8 mouse cellular contexts compared by ENCODE assay signal in genomic region chrX:36111622-36112421, GRCm38 (mm10). TPM values are rescaled to one million over a fixed set of nuclear protein-coding genes. Genes with fewer than 3 reads are reported as not detected.
DNase-seq lines count a peak whose midpoint lies in the region; ATAC-seq and TF ChIP-seq lines count a peak whose summit lies in the region.

TSS of gene Il13ra1 (plus strand) at chrX:36112110.

- no peak within 1 kb of the TSS for H3K27ac ChIP-seq in bone marrow macrophage, adult 2 months (ENCODE audit: insufficient read depth, low read depth, low read length)
- H3K27ac ChIP-seq in forebrain, embryonic 12.5 days: no peak within 1 kb of the TSS

- TF ChIP-seq POLR2A in bone marrow macrophage, adult 2 months (IDR thresholded peaks at IDR 0.05; ENCODE audit: borderline replicate concordance, low read depth, low read length): no peak

- no peak for TF ChIP-seq CTCF in E14TG2a.4 (conservative IDR thresholded peaks at IDR 0.05; ENCODE audit: low read length)
- no peak for TF ChIP-seq CTCF in bone marrow macrophage, adult 2 months (IDR thresholded peaks at IDR 0.05; ENCODE audit: low read depth, low read length)

- peak within 1 kb of the TSS; percentile 36; the same call in 1 of the 2 replicates for H3K9ac ChIP-seq in forebrain, embryonic 12.5 days

- WGBS in forebrain, embryonic 12.5 days: 14% methylated on average over 44 of the region's 51 CpGs

- H3K27me3 ChIP-seq in E14TG2a.4 (ENCODE audit: insufficient read depth, low read length): peaks cover 3% of the 10 kb centered on the region; the same call in 1 of the 2 replicates
- no peaks in the 10 kb centered on the region for H3K27me3 ChIP-seq in forebrain, embryonic 12.5 days

- peak; percentile 56 to 63 for DNase-seq in heart, postnatal 10 days
- DNase-seq in kidney, postnatal 25 days: peak; percentile 61 to 82
- peak; percentile 42 for DNase-seq in lung, postnatal 25 days (ENCODE audit: low spot score)
- DNase-seq in retina, embryonic 14.5 days (ENCODE audit: low spot score): peak; percentile 47
- peak; percentile 24 to 62 for DNase-seq in urinary bladder, postnatal 4 days (ENCODE audit: low spot score in 2 of 2)

- H3K4me1 ChIP-seq in E14TG2a.4 (replicated peaks; ENCODE audit: low read depth, low read length): peaks cover 10% of the 10 kb centered on the region
- H3K4me1 ChIP-seq in bone marrow macrophage, adult 2 months (ENCODE audit: control insufficient read depth, insufficient read depth, low read length): peaks cover 36% of the 10 kb centered on the region
- H3K4me1 ChIP-seq in forebrain, embryonic 12.5 days: no peaks in the 10 kb centered on the region

- no peaks in the 10 kb centered on the region for H3K9me3 ChIP-seq in E14TG2a.4 (ENCODE audit: low read length)
- no peaks in the 10 kb centered on the region for H3K9me3 ChIP-seq in forebrain, embryonic 12.5 days

- peak; percentile 63; the same call in 1 of the 2 replicates for ATAC-seq in forebrain, embryonic 12.5 days (ENCODE audit: low FRiP score)

- peak within 1 kb of the TSS; percentile 78 for H3K4me3 ChIP-seq in E14TG2a.4 (replicated peaks; ENCODE audit: low read length)
- peak within 1 kb of the TSS; percentile 82 for H3K4me3 ChIP-seq in bone marrow macrophage, adult 2 months (ENCODE audit: insufficient read depth, low read length)
- peak within 1 kb of the TSS; percentile 45 for H3K4me3 ChIP-seq in forebrain, embryonic 12.5 days (replicated peaks)

- no peaks in the 10 kb centered on the region for H3K36me3 ChIP-seq in E14TG2a.4 (ENCODE audit: insufficient read depth, low read length)
- H3K36me3 ChIP-seq in forebrain, embryonic 12.5 days (replicated peaks): no peaks in the 10 kb centered on the region

- intact Hi-C loops in heart, postnatal 10 days (cut with DNase I): loop anchor here (5.0 kb wide), 1 partner anchor 35 kb away; no protein-coding TSS in a partner anchor

- H3K4me2 ChIP-seq in forebrain, embryonic 12.5 days: peak within 1 kb of the TSS; percentile 73

RNA-seq across cellular contexts. Expression of gene Il13ra1, which starts in this region (rescaled TPM):
- 16.6 and 17.0 TPM in 2 replicates for polyA plus RNA-seq in bone marrow macrophage, adult 2 months (2012; ENCODE audit: insufficient read depth, insufficient read length, missing spikeins)
- polyA plus RNA-seq in forebrain, embryonic 12.5 days (2016; fragmentation: Nextera tagmentation; extraction: Ambion mirVana): 3.3 and 3.4 TPM in 2 replicates
- total RNA-seq in heart, postnatal 10 days (2021): 10 to 100 TPM; 46.3 to 56.7 TPM
